Mouse (Mus musculus): ENCODE results near the gene Odf3b. TPM values are rescaled to one million over a fixed set of nuclear protein-coding genes. Genes with fewer than 3 reads are reported as not detected.

The Odf3b gene
- total RNA-seq, 2 experiments from 2014 or later = 1.4 to 1.5 TPM

DNA sequence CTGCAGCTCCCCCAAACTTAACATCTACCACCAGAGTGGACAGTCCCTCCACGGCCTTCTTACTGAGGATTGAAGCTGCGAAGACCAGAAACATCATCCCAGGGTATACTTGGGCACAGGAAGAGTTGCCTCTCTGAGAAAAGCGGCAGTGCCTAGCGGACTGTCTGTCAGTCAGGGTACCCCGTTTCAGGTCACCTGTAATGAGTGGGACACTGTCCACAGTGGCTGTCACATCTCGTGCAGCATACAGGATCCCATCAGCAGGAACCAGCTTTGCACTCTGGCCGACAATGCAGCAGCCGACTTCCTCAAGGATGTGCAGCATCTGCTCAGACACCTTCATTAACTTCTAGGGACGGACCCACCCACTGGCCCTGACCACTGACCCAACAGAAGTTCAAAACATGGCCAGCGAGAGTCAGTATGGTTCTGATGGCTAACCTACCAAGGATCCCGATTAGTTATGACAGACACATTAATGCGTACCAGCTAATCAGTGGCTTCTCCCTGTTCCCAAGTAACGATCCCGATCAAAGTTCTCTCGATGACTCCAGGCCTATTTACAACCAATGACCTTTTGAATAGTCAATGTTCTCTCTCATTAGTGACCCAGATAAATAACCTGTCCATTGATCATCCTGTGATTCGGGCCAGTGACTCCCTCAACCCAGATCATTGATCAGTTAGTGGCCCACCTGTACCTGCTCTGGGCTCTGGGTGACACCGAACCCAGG is 4.1 kb downstream of the Odf3b start:
- DNase-seq = no peak

DNA sequence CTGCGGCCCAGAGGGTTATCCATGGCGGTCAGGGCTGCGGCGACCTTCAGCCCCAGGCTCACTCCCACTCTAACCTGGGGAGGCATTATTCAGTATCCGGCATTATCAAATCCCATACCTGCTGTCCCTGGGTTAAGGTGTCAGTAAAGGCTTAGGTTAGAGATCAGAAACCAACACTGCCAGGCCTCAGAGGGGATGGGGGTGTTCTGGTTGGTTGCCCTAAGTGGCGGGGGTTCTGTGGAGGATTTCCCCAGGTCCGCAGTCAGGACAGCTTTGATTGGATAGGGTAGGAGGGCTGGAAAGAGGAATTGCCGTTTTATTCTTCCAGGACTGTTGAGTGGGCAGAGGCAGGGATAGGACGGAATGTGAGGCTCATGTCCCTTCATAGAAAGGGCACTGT is 4.7 kb downstream of the Odf3b start:
- DNase-seq = no peak

DNA sequence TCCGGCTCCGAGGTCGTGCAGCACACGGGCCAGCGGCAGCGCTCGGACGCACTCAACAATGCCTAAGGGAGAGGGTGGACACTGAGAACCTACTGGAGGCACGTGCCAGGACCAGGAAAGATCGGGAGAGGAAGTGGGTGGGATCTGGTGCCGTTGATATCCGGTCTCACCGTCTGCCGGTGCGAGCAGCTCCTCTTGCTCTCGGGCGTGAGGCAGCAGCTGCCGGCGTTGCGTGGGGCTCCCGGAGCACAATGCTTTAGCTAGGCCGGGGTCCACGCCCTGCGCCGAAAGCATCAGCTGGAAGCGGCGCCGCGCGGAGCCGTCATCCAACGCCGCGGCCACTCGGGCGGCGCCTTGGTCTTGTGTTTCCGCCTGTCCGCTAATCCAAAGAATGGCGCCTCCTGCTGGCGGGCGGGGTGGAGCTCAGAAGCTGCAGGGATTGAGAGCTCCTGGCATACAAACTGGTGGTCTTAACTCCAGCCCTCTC is 5.3 kb downstream of the Odf3b start, which contains the start of gene Sco2:
Gene Sco2 (minus strand): TSS at position 85 of the 487 bp plus-strand sequence.
- DNase-seq = peak; percentile 96

- DNase-seq = peak; percentile 92
Measured at GRCm38 (mm10) chr15:89373027-89373761, 5.9 kb downstream of the Odf3b start.

- no peak for DNase-seq
Measured at GRCm38 (mm10) chr15:89372536-89372935, 6.5 kb downstream of the Odf3b start.

DNA sequence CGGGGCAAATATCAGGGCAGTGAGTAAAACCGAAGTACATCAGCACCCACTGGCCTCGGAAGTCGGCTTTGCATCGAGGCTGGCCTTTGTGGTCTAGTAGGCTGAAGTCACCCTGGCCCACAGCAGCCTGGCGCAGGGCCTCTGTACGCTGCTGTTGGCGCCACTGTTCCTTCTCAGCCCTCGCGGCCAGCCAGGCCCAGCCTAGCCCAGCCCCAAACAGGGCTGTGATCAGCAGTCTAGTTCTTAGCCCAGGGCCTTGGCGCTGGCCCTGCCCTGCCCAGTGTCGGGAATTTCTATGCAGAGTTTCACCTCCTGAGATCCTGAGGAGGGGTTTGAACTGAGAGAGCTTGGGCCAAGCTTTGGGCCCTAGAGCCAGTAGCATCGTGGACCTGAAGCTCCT is 7.0 kb downstream of the Odf3b start:
- no peak for DNase-seq

DNA sequence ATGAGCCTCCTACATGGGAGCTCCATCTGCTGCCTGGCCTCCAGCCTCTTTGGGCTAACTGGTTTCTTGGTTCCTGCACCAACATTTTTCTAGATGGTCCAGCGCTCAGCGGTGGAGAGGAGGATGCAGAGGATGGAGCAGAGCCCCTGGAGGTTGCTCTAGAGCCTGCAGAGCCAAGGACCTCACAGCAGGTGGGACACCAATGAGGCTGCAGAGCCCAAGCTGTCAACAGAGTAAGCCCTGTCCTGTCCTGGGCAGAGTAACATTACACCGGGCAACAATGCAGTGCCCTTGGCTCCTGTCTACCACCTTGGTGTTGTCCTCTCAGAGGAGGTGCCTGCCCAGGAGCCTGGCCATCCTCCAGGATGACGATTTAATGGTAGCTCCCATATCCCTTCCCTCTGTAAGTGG is 13.9 kb downstream of the Odf3b start:
- no peak for DNase-seq

DNA sequence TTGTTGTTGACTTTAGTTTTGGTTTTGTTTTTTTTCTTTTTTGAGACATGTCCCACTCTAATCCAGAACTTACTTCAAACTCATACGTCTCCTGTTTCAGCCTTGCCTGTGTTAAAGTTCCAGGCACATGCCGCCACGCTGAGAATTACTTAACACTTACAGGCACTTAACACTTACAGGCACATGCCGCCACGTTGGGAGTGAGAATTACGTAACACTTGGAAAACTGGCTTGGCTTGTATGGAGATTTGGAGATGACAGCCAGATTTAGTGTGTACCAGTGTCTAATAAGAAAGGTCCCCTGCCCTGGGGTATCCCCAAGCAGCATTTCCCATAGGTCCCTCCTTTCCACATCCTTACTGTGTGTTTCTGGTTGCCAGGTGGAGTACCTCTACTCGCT is 16.0 kb downstream of the Odf3b start:
- DNase-seq = no peak

GRCm38 (mm10) chr15:89358784-89359183 is 20.3 kb downstream of the Odf3b start:
- no peak for DNase-seq

- DNase-seq = peak; percentile 89
Measured at GRCm38 (mm10) chr15:89356372-89356771, 22.7 kb downstream of the Odf3b start.

GRCm38 (mm10) chr15:89355241-89356187 is 23.6 kb downstream of the Odf3b start, which contains the start of the genes Lmf2 and Ncaph2:
Gene Lmf2 (minus strand): TSS chr15:89355659.
Gene Ncaph2 (plus strand): TSS chr15:89355719.
- peak; percentile 98 for DNase-seq

- no peak for DNase-seq
Measured at GRCm38 (mm10) chr15:89354455-89354854, 24.6 kb downstream of the Odf3b start.

- no peak for DNase-seq
Measured at GRCm38 (mm10) chr15:89353837-89354236, 25.2 kb downstream of the Odf3b start.

GRCm38 (mm10) chr15:89352795-89353194 is 26.3 kb downstream of the Odf3b start:
- peak; percentile 40 for DNase-seq

DNA sequence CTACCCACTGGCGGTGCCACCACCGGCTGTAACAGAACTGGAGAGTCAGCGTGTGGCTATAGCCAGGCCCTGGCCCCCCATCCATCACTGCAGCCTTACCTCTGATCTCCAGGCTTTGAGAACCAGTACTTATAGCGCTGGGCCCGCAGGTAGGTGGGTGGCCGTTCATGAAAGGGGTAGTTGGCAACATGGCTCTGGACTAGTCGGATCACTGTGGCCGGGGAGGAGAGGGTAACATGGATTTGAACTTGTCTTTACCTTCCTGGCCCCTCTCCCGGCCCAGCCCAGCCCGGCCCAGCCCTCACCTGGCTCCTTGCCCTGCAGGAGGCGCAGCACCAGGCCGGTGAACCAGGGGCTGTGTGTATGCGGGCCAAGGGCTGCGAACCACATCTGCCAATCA is 27.0 kb downstream of the Odf3b start:
- no peak for DNase-seq

GRCm38 (mm10) chr15:89351302-89351701 is 27.8 kb downstream of the Odf3b start:
- DNase-seq = no peak

DNA sequence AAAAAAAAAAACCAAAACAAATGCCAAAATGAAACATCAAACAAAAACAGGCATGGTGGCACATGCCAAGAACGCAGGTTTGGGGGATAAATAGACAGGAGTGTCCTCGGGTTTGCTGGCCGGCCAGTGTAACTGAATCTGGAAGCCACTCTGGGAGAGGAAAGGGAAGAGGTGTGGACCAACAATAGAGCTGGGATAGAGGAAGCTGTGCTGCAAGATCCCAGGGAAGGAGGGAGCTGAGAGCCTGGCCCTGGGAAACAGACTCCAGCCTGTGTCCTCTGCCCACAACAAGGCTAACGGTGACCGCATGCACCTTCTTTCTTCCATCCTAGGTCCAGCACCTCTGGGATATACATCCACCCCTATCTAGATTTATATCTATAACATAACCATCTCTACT is 28.6 kb downstream of the Odf3b start:
- no peak for DNase-seq

DNA sequence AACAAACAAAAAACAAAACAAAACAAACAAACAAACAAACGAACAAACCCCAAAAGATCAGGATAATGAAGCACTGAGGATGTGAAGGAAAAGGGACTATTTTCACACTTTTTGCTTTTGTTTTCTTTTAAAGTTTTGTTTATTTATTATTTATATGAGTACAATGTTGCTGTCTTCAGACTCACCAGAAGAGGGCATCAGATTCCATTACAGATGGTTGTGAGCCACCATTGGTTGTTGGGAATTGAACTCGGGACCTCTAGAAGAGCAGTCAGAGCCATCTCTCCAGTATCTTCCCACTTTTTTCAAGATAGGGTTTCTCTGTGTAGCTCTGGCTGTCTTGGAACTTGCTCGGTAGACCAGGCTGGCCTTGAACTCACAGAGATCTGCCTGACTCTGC is 35.8 kb downstream of the Odf3b start:
- DNase-seq = no peak

DNA sequence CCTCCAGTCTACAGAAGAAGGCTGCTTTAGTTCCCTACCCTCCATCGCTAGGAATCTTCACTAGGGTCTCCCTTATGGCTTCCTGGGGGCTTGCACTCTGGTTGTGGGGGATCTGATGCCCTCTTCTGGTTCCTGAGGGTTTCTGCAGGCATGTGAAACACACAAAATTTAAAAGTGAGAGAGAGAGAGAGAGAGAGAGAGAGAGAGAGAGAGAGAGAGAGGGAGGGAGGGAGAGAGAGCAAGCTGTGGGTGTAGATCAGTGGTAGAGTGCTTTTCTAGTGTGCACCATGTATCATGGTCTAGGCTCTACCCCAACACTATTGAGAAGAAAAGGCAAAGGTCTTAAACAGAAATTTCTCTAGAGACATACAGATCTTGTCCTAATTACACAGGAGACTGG is 37.4 kb downstream of the Odf3b start:
- no peak for DNase-seq

DNA sequence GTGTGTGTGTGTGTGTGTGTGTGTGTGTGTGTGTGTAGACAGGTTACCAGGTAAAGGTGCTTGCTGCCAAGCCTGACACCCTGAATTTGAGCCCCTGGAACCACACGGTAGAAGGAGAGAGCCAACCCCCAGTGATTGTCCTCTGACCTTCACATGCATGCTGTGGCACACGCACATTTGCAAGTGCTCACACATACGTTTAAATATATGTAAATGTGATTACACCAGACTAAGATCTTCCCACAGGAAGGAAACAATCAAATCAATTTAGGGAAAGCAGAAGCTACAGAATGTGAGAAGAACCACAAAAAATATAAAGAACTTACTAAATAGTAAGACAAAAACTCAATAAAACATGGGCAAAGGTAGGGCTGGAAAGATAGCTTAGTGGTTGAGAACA is 38.9 kb downstream of the Odf3b start:
- DNase-seq = no peak

- DNase-seq = no peak
Measured at GRCm38 (mm10) chr15:89339696-89340095, 39.4 kb downstream of the Odf3b start.

DNA sequence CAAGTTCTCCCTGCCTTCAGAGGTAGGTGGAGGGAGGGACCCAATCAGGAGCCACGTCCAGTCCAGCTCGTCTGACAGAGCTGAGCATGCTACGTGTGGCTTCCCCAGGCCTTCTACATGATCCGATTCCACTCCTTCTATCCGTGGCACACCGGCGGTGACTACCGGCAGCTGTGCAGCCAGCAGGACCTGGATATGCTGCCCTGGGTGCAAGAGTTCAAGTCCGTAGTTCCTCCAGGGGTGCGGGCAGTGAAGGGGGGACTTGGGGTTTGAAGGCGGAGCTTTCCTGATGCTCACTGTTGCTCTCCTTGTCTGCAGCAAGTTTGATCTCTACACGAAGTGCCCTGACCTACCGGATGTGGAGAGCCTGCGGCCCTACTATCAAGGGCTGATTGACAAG is 42.7 kb downstream of the Odf3b start:
- DNase-seq = no peak

Measured in adrenal gland, postnatal 10 days (tissue).